Mouse (Mus musculus): ENCODE measurements around the gene Scgb1c1.
A peak's percentile ranks its signal among the peaks of the same experiment; 100 is the strongest.

Gene Scgb1c1

DNA sequence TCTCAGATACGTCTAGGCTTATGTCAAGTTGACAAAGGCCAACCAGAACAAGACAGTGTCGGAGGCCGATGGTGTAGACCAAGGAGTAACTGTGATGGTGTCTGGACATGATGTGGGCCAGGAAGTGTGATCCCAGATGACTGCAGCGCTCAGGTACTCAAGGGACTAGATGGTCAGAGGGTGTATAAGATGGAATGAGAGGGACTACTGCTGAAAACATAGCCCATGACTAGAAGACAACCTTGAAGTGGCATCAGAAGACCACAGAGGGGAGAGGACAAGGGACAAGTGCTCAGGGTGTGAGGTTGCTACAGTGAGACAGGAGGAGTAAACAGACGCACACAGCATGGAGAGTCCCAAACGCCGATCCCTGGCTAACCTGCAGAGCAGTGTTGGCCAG is 1.5 kb upstream of the Scgb1c1 start:
- DNase-seq (ENCODE audit: low read depth, low spot score): no peak

- no peak for DNase-seq (ENCODE audit: low read depth, low spot score)
Measured at GRCm38 (mm10) chr7:140845683-140846082, 336 bp downstream of the Scgb1c1 start.

GRCm38 (mm10) chr7:140846676-140847075 is 1.3 kb downstream of the Scgb1c1 start:
- DNase-seq (ENCODE audit: low read depth, low spot score): no peak

DNA sequence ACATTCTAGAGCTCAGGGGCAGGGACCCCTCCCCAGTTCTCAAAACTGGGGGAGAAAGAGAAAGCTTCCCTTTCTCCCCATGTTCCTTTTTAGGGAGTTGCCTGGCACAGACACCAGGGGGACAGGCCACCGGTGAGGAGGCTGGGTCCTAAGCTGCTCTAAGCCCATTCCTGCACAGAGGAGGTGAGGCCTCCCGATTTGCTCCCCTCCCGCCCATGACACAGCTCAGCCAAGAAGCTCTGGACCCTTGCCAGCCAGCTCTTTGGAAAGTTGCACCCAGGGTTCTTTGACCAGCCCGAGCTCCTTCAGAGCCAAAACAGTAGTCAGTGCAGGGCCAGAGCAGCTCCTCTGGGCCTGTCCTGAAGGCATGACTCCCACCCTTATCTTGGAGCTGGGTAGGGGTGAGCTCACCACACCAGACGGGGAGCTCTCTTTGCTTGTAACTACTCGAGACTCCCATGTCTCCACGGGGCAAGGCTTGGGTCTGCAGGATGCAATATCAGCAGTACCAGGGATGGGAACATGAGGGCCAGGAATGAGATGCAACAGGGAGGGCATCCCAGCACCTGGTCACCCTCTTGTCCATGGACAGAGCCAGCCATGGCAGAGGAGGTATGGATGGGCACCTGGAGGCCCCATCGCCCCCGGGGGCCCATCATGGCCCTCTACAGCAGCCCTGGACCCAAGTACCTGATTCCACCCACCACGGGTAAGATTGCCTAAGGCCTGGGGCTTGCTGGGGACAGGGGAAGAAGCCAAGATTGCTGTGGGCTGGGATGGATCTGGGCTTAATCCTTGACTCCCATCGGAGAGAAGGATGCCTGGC is 2.6 kb downstream of the Scgb1c1 start, which contains the start of gene Odf3:
Gene Odf3, plus strand, starts transcription at position 51 of the 826 bp plus-strand sequence.
- DNase-seq (ENCODE audit: low read depth, low spot score): no peak

DNA sequence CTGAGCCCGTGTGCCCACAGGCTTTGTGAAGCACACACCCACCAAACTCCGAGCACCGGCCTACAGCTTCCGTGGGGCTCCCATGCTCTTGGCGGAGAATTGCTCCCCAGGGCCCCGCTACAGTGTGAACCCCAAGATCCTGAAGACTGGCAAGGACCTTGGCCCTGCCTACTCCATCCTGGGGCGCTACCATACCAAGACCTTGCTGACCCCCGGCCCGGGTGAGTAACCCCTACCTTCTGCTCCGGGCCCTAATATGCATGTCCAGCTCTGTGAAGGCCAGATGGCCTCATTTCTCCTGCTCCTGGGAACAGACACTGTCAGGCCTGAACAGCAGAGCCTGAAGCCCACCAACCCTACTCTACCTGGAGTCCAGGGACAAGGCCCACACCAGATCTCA is 3.2 kb downstream of the Scgb1c1 start:
- DNase-seq (ENCODE audit: low read depth, low spot score): no peak

- no peak for DNase-seq (ENCODE audit: low read depth, low spot score)
Measured at GRCm38 (mm10) chr7:140851916-140852315, 6.6 kb downstream of the Scgb1c1 start.

GRCm38 (mm10) chr7:140853386-140853785 is 8.0 kb downstream of the Scgb1c1 start:
- DNase-seq (ENCODE audit: low read depth, low spot score): no peak

- DNase-seq (ENCODE audit: low read depth, low spot score): no peak
Measured at GRCm38 (mm10) chr7:140854483-140854882, 9.1 kb downstream of the Scgb1c1 start.

GRCm38 (mm10) chr7:140855181-140855580 is 9.8 kb downstream of the Scgb1c1 start:
- DNase-seq (ENCODE audit: low read depth, low spot score): no peak

DNA sequence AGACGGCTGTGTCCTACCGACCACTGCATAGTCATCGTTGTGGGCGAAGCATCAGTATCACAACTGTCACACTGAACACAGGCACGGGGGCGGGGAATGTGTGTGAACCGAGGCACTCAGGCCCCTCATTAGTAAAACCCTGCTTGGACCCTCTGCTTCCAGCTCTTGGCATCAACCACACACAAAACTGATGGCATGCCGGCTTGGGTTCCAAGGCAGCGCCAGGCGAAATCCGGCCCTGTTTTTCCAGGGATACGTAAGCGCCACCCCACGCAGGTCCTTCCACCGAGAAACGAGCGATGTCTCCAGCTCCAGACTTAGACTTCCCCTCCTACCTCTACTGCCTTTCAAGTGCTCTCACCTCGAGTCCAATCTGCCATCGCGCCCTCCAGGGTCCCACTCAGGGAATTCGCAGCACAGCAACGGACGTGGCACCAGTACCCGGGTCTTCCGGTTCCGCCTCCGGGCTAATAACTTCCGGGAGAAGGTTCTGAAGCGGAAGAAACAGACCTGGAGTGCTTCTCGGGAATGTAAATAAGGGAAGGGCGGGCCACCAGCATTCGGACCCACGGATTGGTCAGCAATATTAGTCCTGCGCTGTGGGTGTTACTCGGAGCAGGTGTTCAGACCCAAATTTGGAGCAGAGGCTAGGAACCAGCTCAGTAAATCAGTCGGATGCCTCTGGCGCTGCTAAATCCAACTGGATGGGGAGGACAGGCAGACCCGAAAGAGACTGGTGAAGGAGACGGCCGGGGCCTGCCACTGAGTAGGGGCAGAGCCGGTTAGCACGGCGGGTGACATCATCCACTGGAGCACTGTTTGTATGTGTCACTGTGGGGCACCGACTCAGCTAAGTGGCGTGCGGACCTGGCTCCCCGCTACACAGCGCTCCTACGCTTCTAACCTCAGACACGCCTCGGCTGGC is 10.8 kb downstream of the Scgb1c1 start, which contains the start of gene Gm45785:
Gene Gm45785, minus strand, starts transcription at position 472 of the 925 bp plus-strand sequence.
- DNase-seq (ENCODE audit: low read depth, low spot score): peak; percentile 92

GRCm38 (mm10) chr7:140856785-140857549 is 11.6 kb downstream of the Scgb1c1 start, which contains the start of gene Ric8a:
Gene Ric8a (plus strand): TSS chr7:140856957.
- DNase-seq (ENCODE audit: low read depth, low spot score): peak; percentile 88

GRCm38 (mm10) chr7:140857550-140858505 is 12.5 kb downstream of the Scgb1c1 start, which contains the start of gene Bet1l:
Gene Bet1l (minus strand): TSS chr7:140857577.
- no peak for DNase-seq (ENCODE audit: low read depth, low spot score)

GRCm38 (mm10) chr7:140858746-140859145 is 13.4 kb downstream of the Scgb1c1 start:
- no peak for DNase-seq (ENCODE audit: low read depth, low spot score)

DNA sequence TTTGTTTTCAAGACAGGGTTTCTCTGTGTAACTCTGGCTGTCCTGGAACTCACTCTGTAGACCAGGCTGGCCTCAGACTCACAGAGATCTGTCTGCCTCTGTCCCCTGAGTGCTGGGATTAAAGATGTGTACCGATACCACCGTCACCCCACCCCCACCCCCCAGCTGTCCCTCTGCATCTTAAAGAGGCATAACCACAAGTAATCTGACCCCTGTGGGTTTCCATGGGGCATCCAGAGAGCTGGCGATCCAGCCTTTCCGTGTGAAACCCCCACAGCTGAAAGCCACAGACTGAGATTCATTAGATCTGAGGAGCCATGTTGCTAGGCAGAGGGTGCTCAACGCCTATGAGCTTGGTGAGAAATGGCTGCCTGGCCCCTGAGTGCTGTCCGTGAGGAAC is 14.7 kb downstream of the Scgb1c1 start:
- DNase-seq (ENCODE audit: low read depth, low spot score): no peak

DNA sequence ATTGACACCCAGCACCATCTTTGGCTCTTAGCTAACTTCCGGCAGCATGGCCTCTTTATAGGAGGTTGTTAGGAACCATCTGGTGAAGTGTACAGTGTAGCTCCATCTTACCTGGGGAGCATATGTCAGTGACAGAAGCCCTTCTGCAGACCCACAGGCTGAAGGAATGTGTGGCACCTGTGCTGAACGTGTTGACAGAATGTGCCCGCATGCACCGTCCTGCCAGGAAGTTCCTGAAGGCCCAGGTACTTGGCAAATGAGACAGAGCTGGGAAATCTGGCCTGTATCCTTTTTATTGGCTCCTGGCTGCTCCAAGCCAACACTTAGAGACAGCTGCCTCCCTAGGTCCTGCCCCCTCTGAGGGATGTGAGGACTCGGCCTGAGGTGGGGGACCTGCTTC is 15.4 kb downstream of the Scgb1c1 start:
- DNase-seq (ENCODE audit: low read depth, low spot score): no peak

- no peak for DNase-seq (ENCODE audit: low read depth, low spot score)
Measured at GRCm38 (mm10) chr7:140864761-140865160, 19.4 kb downstream of the Scgb1c1 start.

- DNase-seq (ENCODE audit: low read depth, low spot score): no peak
Measured at GRCm38 (mm10) chr7:140874224-140874623, 28.9 kb downstream of the Scgb1c1 start.

DNA sequence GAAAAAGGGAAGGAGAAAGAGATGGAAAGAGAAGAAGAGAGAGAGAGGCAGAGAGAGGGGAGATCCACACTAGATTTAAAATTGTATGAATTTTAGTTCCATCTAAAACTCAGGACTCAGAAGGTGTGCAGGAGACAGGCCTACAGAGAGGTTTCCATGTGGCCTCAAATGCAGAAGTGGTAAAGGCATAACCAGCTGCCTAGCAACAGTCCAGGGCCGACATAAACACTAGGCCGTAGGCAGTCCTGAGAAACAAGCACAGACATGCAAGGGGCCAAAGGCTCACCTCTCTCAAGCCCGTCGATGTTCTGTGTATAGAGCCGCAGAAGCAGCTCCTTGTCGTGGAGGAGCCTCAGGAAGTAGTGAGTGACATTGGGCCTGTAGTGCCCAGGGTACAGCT is 32.0 kb downstream of the Scgb1c1 start:
- no peak for DNase-seq (ENCODE audit: low read depth, low spot score)

GRCm38 (mm10) chr7:140879355-140879754 is 34.0 kb downstream of the Scgb1c1 start:
- DNase-seq (ENCODE audit: low read depth, low spot score): no peak

DNA sequence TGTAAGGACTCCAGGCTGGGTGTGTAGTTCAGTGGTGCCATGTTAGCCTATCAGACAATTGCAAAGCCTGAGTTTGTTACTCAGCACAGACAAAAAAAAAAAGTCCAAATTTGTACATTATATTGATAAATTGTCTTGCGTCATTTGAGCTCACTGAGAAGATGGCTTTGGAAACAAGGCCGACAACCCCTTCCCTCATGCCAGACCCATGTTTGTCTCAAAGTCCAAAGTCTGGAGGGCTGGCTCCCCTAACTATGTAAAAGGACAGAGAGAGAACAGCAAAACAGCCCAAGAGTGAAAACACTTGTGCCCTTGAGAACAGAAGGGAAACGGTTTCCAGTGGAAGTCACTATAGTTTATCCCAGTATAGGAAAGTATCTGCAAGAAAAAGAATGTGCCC is 35.1 kb downstream of the Scgb1c1 start:
- DNase-seq (ENCODE audit: low read depth, low spot score): no peak
